Mouse (Mus musculus): ENCODE measurements around the gene Pogz. TPM values are rescaled to one million over a fixed set of nuclear protein-coding genes. Genes with fewer than 3 reads are reported as not detected.
"Not testable (repeated sequence)": the region's sequence is repeated elsewhere in the genome, so short reads cannot be mapped to it uniquely, and the experiment has no call there.

Pogz gene
- total RNA-seq, 2 experiments from 2014 or later = 14.9 to 18.4 TPM

- H3K27ac ChIP-seq = no peak overlapping the region
- DNase-seq = no peak
- no peak for TF ChIP-seq CTCF (IDR thresholded peaks at IDR 0.05)
- intact Hi-C loops (cut with DNase I) = no loop called here
- no peak overlapping the region for H3K4me3 ChIP-seq
Measured at GRCm38 (mm10) chr3:94894076-94894475, 56.7 kb downstream of the Pogz start.

- no peak overlapping the region for H3K4me3 ChIP-seq
- H3K27ac ChIP-seq = no peak overlapping the region
- peak; percentile 77 for TF ChIP-seq CTCF (IDR thresholded peaks at IDR 0.05)
- peak; percentile 72 for DNase-seq
- intact Hi-C loops (cut with DNase I) = loop anchor here (5.0 to 10.0 kb wide), 2 partner anchors 285 to 538 kb away; partner anchors contain the start of gene C2cd4d
Measured at GRCm38 (mm10) chr3:94902747-94903146, 65.4 kb downstream of the Pogz start.

GRCm38 (mm10) chr3:94904759-94905158 is 67.4 kb downstream of the Pogz start:
- peak; percentile 31; the same call in 1 of the 2 replicates for TF ChIP-seq CTCF (IDR thresholded peaks at IDR 0.05)
- intact Hi-C loops (cut with DNase I) = loop anchor here (5.0 to 10.0 kb wide), 2 partner anchors 287 to 540 kb away; partner anchors contain the start of gene C2cd4d
- not testable (repeated sequence) for H3K27ac ChIP-seq, H3K4me3 ChIP-seq, DNase-seq

GRCm38 (mm10) chr3:94906482-94906881 is 69.1 kb downstream of the Pogz start:
- Histone ChIP-seq H3K4me3 (no peak overlapping the region), H3K27ac (no peak overlapping the region)
- no peak for TF ChIP-seq CTCF (IDR thresholded peaks at IDR 0.05)
- intact Hi-C loops (cut with DNase I) = loop anchor here (10.0 kb wide), 1 partner anchor 542 kb away; the partner anchor contains the start of gene C2cd4d
- DNase-seq = no peak

GRCm38 (mm10) chr3:94911050-94911693 is 73.8 kb downstream of the Pogz start:
- TF ChIP-seq CTCF (IDR thresholded peaks at IDR 0.05) = no peak
- no peak overlapping the region for H3K27ac ChIP-seq
- H3K4me3 ChIP-seq = no peak overlapping the region
- intact Hi-C loops (cut with DNase I) = no loop called here
- DNase-seq = no peak

- Histone ChIP-seq H3K4me3 (no peak overlapping the region), H3K27ac (no peak overlapping the region)
- intact Hi-C loops (cut with DNase I) = no loop called here
- DNase-seq = no peak
- TF ChIP-seq CTCF (IDR thresholded peaks at IDR 0.05) = no peak
Measured at GRCm38 (mm10) chr3:94913801-94914200, 76.4 kb downstream of the Pogz start.

GRCm38 (mm10) chr3:94915903-94916741 is 78.8 kb downstream of the Pogz start:
- Histone ChIP-seq H3K4me3 (no peak overlapping the region), H3K27ac (no peak overlapping the region)
- intact Hi-C loops (cut with DNase I) = no loop called here
- no peak for DNase-seq
- TF ChIP-seq CTCF (IDR thresholded peaks at IDR 0.05) = no peak

- TF ChIP-seq CTCF (IDR thresholded peaks at IDR 0.05) = no peak
- Histone ChIP-seq H3K4me3 (no peak overlapping the region), H3K27ac (no peak overlapping the region)
- intact Hi-C loops (cut with DNase I) = no loop called here
- no peak for DNase-seq
Measured at GRCm38 (mm10) chr3:94917816-94918361, 80.5 kb downstream of the Pogz start.

- TF ChIP-seq CTCF (IDR thresholded peaks at IDR 0.05) = no peak
- no peak overlapping the region for H3K27ac ChIP-seq
- H3K4me3 ChIP-seq = no peak overlapping the region
- intact Hi-C loops (cut with DNase I) = no loop called here
- DNase-seq = no peak
Measured at GRCm38 (mm10) chr3:94918845-94919244, 81.5 kb downstream of the Pogz start.

- DNase-seq = no peak
- intact Hi-C loops (cut with DNase I) = no loop called here
- TF ChIP-seq CTCF (IDR thresholded peaks at IDR 0.05) = no peak
- H3K4me3 ChIP-seq = no peak overlapping the region
- no peak overlapping the region for H3K27ac ChIP-seq
Measured at GRCm38 (mm10) chr3:94921104-94921503, 83.7 kb downstream of the Pogz start.

- TF ChIP-seq CTCF (IDR thresholded peaks at IDR 0.05) = no peak
- no peak for DNase-seq
- intact Hi-C loops (cut with DNase I) = no loop called here
Measured at GRCm38 (mm10) chr3:94922333-94922732, 85.0 kb downstream of the Pogz start.

GRCm38 (mm10) chr3:94924688-94925087 is 87.3 kb downstream of the Pogz start:
- Histone ChIP-seq H3K4me3 (no peak overlapping the region), H3K27ac (no peak overlapping the region)
- no peak for TF ChIP-seq CTCF (IDR thresholded peaks at IDR 0.05)
- DNase-seq = no peak
- intact Hi-C loops (cut with DNase I) = no loop called here

More at GRCm38 (mm10) chr3:94922333-94922732, 85.0 kb downstream of the Pogz start:
- Histone ChIP-seq H3K4me3 (no peak overlapping the region), H3K27ac (no peak overlapping the region)

- DNase-seq; H3K27ac ChIP-seq; H3K4me3 ChIP-seq; intact Hi-C loops (cut with DNase I): not testable (repeated sequence)
Measured at GRCm38 (mm10) chr3:94926301-94926736, 89.0 kb downstream of the Pogz start.

GRCm38 (mm10) chr3:94928979-94929378 is 91.6 kb downstream of the Pogz start:
- intact Hi-C loops (cut with DNase I); H3K4me3 ChIP-seq; H3K27ac ChIP-seq; DNase-seq: not testable (repeated sequence)

GRCm38 (mm10) chr3:94930386-94931266 is 93.3 kb downstream of the Pogz start:
- intact Hi-C loops (cut with DNase I) = not testable (repeated sequence)
- H3K27ac ChIP-seq = peak overlapping the region; percentile 31; the same call in 1 of the 2 replicates
- DNase-seq = peak; percentile 26

GRCm38 (mm10) chr3:94931427-94932082 is 94.2 kb downstream of the Pogz start:
- intact Hi-C loops (cut with DNase I); H3K4me3 ChIP-seq; H3K27ac ChIP-seq; DNase-seq: not testable (repeated sequence)

More at GRCm38 (mm10) chr3:94930386-94931266, 93.3 kb downstream of the Pogz start:
- H3K4me3 ChIP-seq = not testable (repeated sequence)

Data from gastrocnemius, adult 2 months (tissue).